ENCODE assay signal across 11 mouse cellular contexts in genomic region chr6:32167725-32168124, GRCm38 (mm10).
DNase-seq lines count a peak whose midpoint lies in the region; ATAC-seq and TF ChIP-seq lines count a peak whose summit lies in the region.
"Had no signal": no experiment of that assay in that cellular context is flagged by ENCODE, and none has a peak within 500 bp of the region (broad histone marks: within the 10 kb centered on the region; RNA-seq: fewer than 3 reads in every experiment).

No protein-coding gene starts in this region.

- no peak overlapping the region for H3K4me3 ChIP-seq in heart, adult 2 months
- no peak overlapping the region for H3K4me3 ChIP-seq in heart, embryonic 12.5 days
- no peak overlapping the region for H3K4me3 ChIP-seq in lung, postnatal 0 days (ENCODE audit: low read depth, low read length)
- H3K4me3 ChIP-seq: heart, embryonic 15.5 days; midbrain, embryonic 12.5 days had no signal

- ATAC-seq in heart, embryonic 12.5 days (ENCODE audit: insufficient number of reproducible peaks, low FRiP score) = no peak
- peak; percentile 88 for ATAC-seq in lung, postnatal 0 days
- no peak for ATAC-seq in erythroblast, adult 5-6 weeks (replicated peaks; ENCODE audit: low FRiP score, poor library complexity, severe bottlenecking)

- no peak overlapping the region for H3K27ac ChIP-seq in heart, adult 2 months
- H3K27ac ChIP-seq in heart, embryonic 12.5 days (ENCODE audit: poor library complexity, severe bottlenecking) = no peak overlapping the region
- no peak overlapping the region for H3K27ac ChIP-seq in lung, postnatal 0 days (ENCODE audit: low read length)
- H3K27ac ChIP-seq: heart, embryonic 15.5 days; midbrain, embryonic 12.5 days had no signal

- no peak for TF ChIP-seq EP300 in heart, adult 2 months (IDR thresholded peaks at IDR 0.05; ENCODE audit: insufficient read depth, low read depth, low read length)
- peak; percentile 67 for TF ChIP-seq EP300 in lung, postnatal 0 days (IDR thresholded peaks at IDR 0.05)

- DNase-seq in heart, adult 2 months = peak; percentile 35 to 60
- peak; percentile 63 for DNase-seq in adrenal gland, postnatal 10 days
- peak; percentile 23 for DNase-seq in embryo, embryonic 11 days
- DNase-seq in lung, postnatal 0 days (ENCODE audit: low spot score) = peak; percentile 84
- no peak for DNase-seq in thymus, postnatal 36 days
- no peak for DNase-seq in left cerebral cortex, postnatal 36 days (ENCODE audit: low spot score in 2 of 2)
- DNase-seq: kidney, postnatal 4 days had no signal

- 78% methylated on average over 1 of the region's 1 CpGs for WGBS in heart, adult 2 months
- WGBS in heart, embryonic 12.5 days = 72% methylated on average over 1 of the region's 1 CpGs
- WGBS in lung, postnatal 0 days = 19% methylated on average over 1 of the region's 1 CpGs

- H3K79me2 ChIP-seq in heart, adult 2 months (replicated peaks; ENCODE audit: control insufficient read depth, insufficient read depth, low read length) = no peaks in the 10 kb centered on the region

- H3K36me3 ChIP-seq in heart, adult 2 months (ENCODE audit: control insufficient read depth, insufficient read depth, low read length) = no peaks in the 10 kb centered on the region
- peaks cover 22% of the 10 kb centered on the region for H3K36me3 ChIP-seq in heart, embryonic 12.5 days
- H3K36me3 ChIP-seq in lung, postnatal 0 days (ENCODE audit: insufficient read depth, low read length) = no peaks in the 10 kb centered on the region
- H3K36me3 ChIP-seq: heart, embryonic 15.5 days; midbrain, embryonic 12.5 days had no signal

- H3K9me3 ChIP-seq in heart, embryonic 12.5 days (replicated peaks) = no peaks in the 10 kb centered on the region
- no peaks in the 10 kb centered on the region for H3K9me3 ChIP-seq in lung, postnatal 0 days (ENCODE audit: low read length)
- H3K9me3 ChIP-seq: heart, embryonic 15.5 days; midbrain, embryonic 12.5 days had no signal

- H3K27me3 ChIP-seq in heart, adult 2 months (ENCODE audit: control insufficient read depth, insufficient read depth, low read length) = no peaks in the 10 kb centered on the region
- no peaks in the 10 kb centered on the region for H3K27me3 ChIP-seq in heart, embryonic 12.5 days (replicated peaks)
- H3K27me3 ChIP-seq in lung, postnatal 0 days (replicated peaks; ENCODE audit: insufficient read depth, low read length) = no peaks in the 10 kb centered on the region
- H3K27me3 ChIP-seq: heart, embryonic 15.5 days; midbrain, embryonic 12.5 days had no signal

- no peak overlapping the region for H3K4me2 ChIP-seq in heart, embryonic 12.5 days
- H3K4me2 ChIP-seq in lung, postnatal 0 days (replicated peaks; ENCODE audit: low read depth, low read length) = no peak overlapping the region
- H3K4me2 ChIP-seq: heart, embryonic 15.5 days; midbrain, embryonic 12.5 days had no signal

- TF ChIP-seq CTCF in heart, adult 2 months (IDR thresholded peaks at IDR 0.05) = no peak
- no peak for TF ChIP-seq CTCF in lung, postnatal 0 days (IDR thresholded peaks at IDR 0.05)

- H3K4me1 ChIP-seq in heart, adult 2 months (ENCODE audit: control insufficient read depth, insufficient read depth, low read length) = peaks cover 2% of the 10 kb centered on the region; the same call in 1 of the 2 replicates
- H3K4me1 ChIP-seq in heart, embryonic 12.5 days (replicated peaks) = no peaks in the 10 kb centered on the region
- H3K4me1 ChIP-seq in lung, postnatal 0 days (ENCODE audit: insufficient read depth, low read depth, low read length) = no peaks in the 10 kb centered on the region
- H3K4me1 ChIP-seq: heart, embryonic 15.5 days; midbrain, embryonic 12.5 days had no signal

- H3K9ac ChIP-seq in heart, adult 2 months (ENCODE audit: low read depth, low read length) = no peak overlapping the region
- no peak overlapping the region for H3K9ac ChIP-seq in heart, embryonic 12.5 days
- no peak overlapping the region for H3K9ac ChIP-seq in lung, postnatal 0 days (replicated peaks; ENCODE audit: low read depth)
- H3K9ac ChIP-seq: heart, embryonic 15.5 days; midbrain, embryonic 12.5 days had no signal

- intact Hi-C loops in heart, adult 2 months (cut with DNase I) = no loop called here
- intact Hi-C loops in left cerebral cortex, postnatal 36 days (cut with DNase I) = no loop called here

- TF ChIP-seq POLR2A in heart, adult 2 months (IDR thresholded peaks at IDR 0.05; ENCODE audit: insufficient read depth, low read depth, low read length) = no peak

Comparison
In these comparisons a context has a peak if more than half of its experiments do, and no peak if none do; other contexts are left out.
1. DNase-seq: peak in heart, adult 2 months (2 of 2), adrenal gland, postnatal 10 days (single experiment), embryo, embryonic 11 days (single experiment) and lung, postnatal 0 days (single experiment); none in thymus, postnatal 36 days (0 of 2) and left cerebral cortex, postnatal 36 days (0 of 2).